Mouse (Mus musculus) spleen, adult 2 months (tissue): ENCODE data around the gene Tiam1.

Experiments
- CTCF ChIP-seq: fragments of 200-500 bp; IDR thresholded peaks from 2 replicates; pipeline ENCODE4 v1.5.1; 2011; ENCODE audit warnings: mild to moderate bottlenecking, inconsistent platforms; ENCODE audit not compliant: insufficient read depth, insufficient read length, insufficient replicate concordance; ENCODE audit errors: extremely low read depth
- POLR2A ChIP-seq: fragments of 200-500 bp; IDR thresholded peaks from 2 replicates; pipeline ENCODE4 v1.6.1; 2011; ENCODE audit warnings: low read depth, low read length, inconsistent platforms

DNA sequence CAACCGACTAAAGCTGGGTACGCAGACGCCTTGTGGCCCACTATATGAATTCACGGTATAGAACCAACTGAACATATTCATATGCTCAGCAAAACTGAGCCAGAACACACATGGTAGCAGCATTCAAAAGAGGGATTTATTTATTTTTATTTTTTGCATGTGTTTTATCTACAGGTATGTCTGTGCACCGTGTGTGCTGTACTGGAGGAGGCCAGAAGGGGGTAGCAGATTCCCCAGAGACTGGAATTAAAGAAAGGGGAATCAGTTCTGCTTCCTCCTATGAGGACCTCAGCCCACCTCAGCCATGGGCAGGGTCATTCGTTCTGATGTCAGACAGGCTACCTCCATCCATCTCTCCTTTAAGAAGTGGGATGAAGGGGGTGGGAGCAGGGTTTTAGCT, 273.5 kb downstream of the Tiam1 start:
- TF ChIP-seq CTCF = no peak
- TF ChIP-seq POLR2A = no peak
